ENCODE assay signal across 23 mouse cellular contexts in the genomic region with DNA sequence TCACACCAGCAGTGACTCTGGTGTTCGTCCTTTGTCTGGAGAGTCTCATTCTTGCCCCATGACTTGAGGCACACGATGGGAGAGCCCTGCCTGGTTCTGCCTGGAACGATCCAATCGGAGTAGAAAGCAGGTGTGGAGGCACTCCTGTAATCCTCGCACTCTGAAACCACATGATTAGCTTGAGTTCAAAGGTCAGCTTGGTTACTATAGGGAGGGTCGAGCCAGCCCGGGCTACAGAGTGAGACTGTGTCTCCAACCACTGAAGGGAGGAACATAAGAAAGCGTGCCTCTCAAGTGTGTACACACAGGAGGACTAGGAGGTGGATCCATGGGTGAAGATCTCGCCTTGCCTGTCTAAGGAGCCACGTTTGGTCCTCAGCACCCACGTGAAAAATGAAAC.
DNase-seq lines count a peak whose midpoint lies in the region; ATAC-seq and TF ChIP-seq lines count a peak whose summit lies in the region.
"Had no signal": no experiment of that assay in that cellular context is flagged by ENCODE, and none has a peak within 500 bp of the region (broad histone marks: within the 10 kb centered on the region; RNA-seq: fewer than 3 reads in every experiment).

No protein-coding gene starts in this region.

- peaks cover 14% of the 10 kb centered on the region for H3K4me1 ChIP-seq in forebrain, embryonic 13.5 days
- peaks cover 8% of the 10 kb centered on the region for H3K4me1 ChIP-seq in forebrain, embryonic 11.5 days (replicated peaks; ENCODE audit: control insufficient read depth, insufficient read depth, low read length)
- H3K4me1 ChIP-seq in megakaryocyte, embryonic 14.5 days, result no peaks in the 10 kb centered on the region
- H3K4me1 ChIP-seq in testis, adult 2 months (ENCODE audit: control insufficient read depth, insufficient read depth, low read length), result peaks cover 9% of the 10 kb centered on the region
- H3K4me1 ChIP-seq: embryonic facial prominence, embryonic 13.5 days; hindbrain, embryonic 15.5 days had no signal

- no peak overlapping the region for H3K4me3 ChIP-seq in forebrain, embryonic 13.5 days
- H3K4me3 ChIP-seq in forebrain, embryonic 11.5 days (ENCODE audit: low read depth, low read length), result no peak overlapping the region
- H3K4me3 ChIP-seq in megakaryocyte, embryonic 14.5 days (replicated peaks), result peak overlapping the region; percentile 5
- H3K4me3 ChIP-seq in testis, adult 2 months (ENCODE audit: control insufficient read depth, low read depth, low read length), result peak overlapping the region; percentile 30; the same call in 1 of the 2 replicates
- H3K4me3 ChIP-seq: embryonic facial prominence, embryonic 13.5 days; erythroblast, embryonic 14.5 days; gastrocnemius, adult 2 months; hindbrain, embryonic 12.5 days; hindbrain, embryonic 15.5 days had no signal

- no peak for TF ChIP-seq POLR2A in testis, adult 2 months (IDR thresholded peaks at IDR 0.05; ENCODE audit: control insufficient read depth, low read depth, low read length)

- no peak overlapping the region for H3K4me2 ChIP-seq in forebrain, embryonic 13.5 days
- H3K4me2 ChIP-seq in forebrain, embryonic 11.5 days (ENCODE audit: low read depth, low read length, severe bottlenecking), result no peak overlapping the region
- H3K4me2 ChIP-seq: embryonic facial prominence, embryonic 13.5 days; heart, embryonic 11.5 days; hindbrain, embryonic 12.5 days; hindbrain, embryonic 15.5 days had no signal

- 0 out of 2 replicates have a peak, but pooled peaks have one; percentile 33 for ATAC-seq in forebrain, embryonic 13.5 days
- ATAC-seq in forebrain, embryonic 11.5 days (replicated peaks; ENCODE audit: low FRiP score), result no peak
- ATAC-seq in megakaryocyte, adult 5-6 weeks (ENCODE audit: poor library complexity, severe bottlenecking), result no peak
- ATAC-seq: forebrain, embryonic 14.5 days; forebrain, postnatal 0 days had no signal

- WGBS in forebrain, embryonic 13.5 days, result 78% methylated on average over 11 of the region's 11 CpGs
- WGBS in forebrain, embryonic 11.5 days, result 73% methylated on average over 11 of the region's 11 CpGs

- no peak for DNase-seq in forebrain, embryonic 11.5 days (ENCODE audit: low spot score)
- no peak for DNase-seq in testis, postnatal 14 days (ENCODE audit: low spot score)
- peak; percentile 4 for DNase-seq in yolk sac, embryonic 10.5 days (ENCODE audit: low spot score)
- DNase-seq in ovary, postnatal 14 days (ENCODE audit: low spot score), result no peak
- DNase-seq: adrenal gland, postnatal 10 days; adrenal gland, postnatal 36 days; cerebellum, adult 18-20 months; cerebellum, adult 9-10 months; cerebellum, postnatal 14 days; forebrain, postnatal 0 days; gastrocnemius, adult 2 months; gastrocnemius, postnatal 14 days; heart, adult 11 months had no signal

- H3K27ac ChIP-seq in forebrain, embryonic 13.5 days, result no peak overlapping the region
- H3K27ac ChIP-seq in forebrain, embryonic 11.5 days (ENCODE audit: low read depth, low read length), result no peak overlapping the region
- no peak overlapping the region for H3K27ac ChIP-seq in testis, adult 2 months (ENCODE audit: control insufficient read depth, insufficient read depth, low read depth, low read length)
- H3K27ac ChIP-seq: embryonic facial prominence, embryonic 13.5 days; gastrocnemius, adult 2 months; hindbrain, embryonic 12.5 days; hindbrain, embryonic 15.5 days had no signal

- no peak overlapping the region for H3K9ac ChIP-seq in forebrain, embryonic 13.5 days
- no peak overlapping the region for H3K9ac ChIP-seq in forebrain, embryonic 11.5 days (ENCODE audit: low read length)
- H3K9ac ChIP-seq: embryonic facial prominence, embryonic 13.5 days; forebrain, postnatal 0 days; hindbrain, embryonic 12.5 days; hindbrain, embryonic 15.5 days had no signal

- H3K9me3 ChIP-seq in forebrain, embryonic 13.5 days (replicated peaks), result no peaks in the 10 kb centered on the region
- H3K9me3 ChIP-seq in forebrain, embryonic 11.5 days (ENCODE audit: control insufficient read depth, low read length), result no peaks in the 10 kb centered on the region
- H3K9me3 ChIP-seq in megakaryocyte, embryonic 14.5 days, result peaks cover 84% of the 10 kb centered on the region
- H3K9me3 ChIP-seq: embryonic facial prominence, embryonic 13.5 days; hindbrain, embryonic 12.5 days; hindbrain, embryonic 15.5 days had no signal

- H3K36me3 ChIP-seq in forebrain, embryonic 13.5 days (ENCODE audit: poor library complexity, severe bottlenecking), result no peaks in the 10 kb centered on the region
- no peaks in the 10 kb centered on the region for H3K36me3 ChIP-seq in forebrain, embryonic 11.5 days (ENCODE audit: control insufficient read depth, insufficient read depth, low read length)
- no peaks in the 10 kb centered on the region for H3K36me3 ChIP-seq in megakaryocyte, embryonic 14.5 days (replicated peaks; ENCODE audit: low read length)
- no peaks in the 10 kb centered on the region for H3K36me3 ChIP-seq in testis, adult 2 months (ENCODE audit: control insufficient read depth, insufficient read depth, low read length)
- H3K36me3 ChIP-seq: embryonic facial prominence, embryonic 13.5 days; hindbrain, embryonic 12.5 days; hindbrain, embryonic 15.5 days had no signal

- no peak for TF ChIP-seq CTCF in testis, adult 2 months (IDR thresholded peaks at IDR 0.05; ENCODE audit: control insufficient read depth, insufficient read depth, insufficient replicate concordance, low read depth, low read length)

- H3K27me3 ChIP-seq in forebrain, embryonic 13.5 days, result no peaks in the 10 kb centered on the region
- no peaks in the 10 kb centered on the region for H3K27me3 ChIP-seq in forebrain, embryonic 11.5 days (ENCODE audit: control insufficient read depth, insufficient read depth, low read length)
- no peaks in the 10 kb centered on the region for H3K27me3 ChIP-seq in megakaryocyte, embryonic 14.5 days (replicated peaks)
- no peaks in the 10 kb centered on the region for H3K27me3 ChIP-seq in testis, adult 2 months (ENCODE audit: control insufficient read depth, insufficient read depth, low read length)
- H3K27me3 ChIP-seq: embryonic facial prominence, embryonic 13.5 days; hindbrain, embryonic 12.5 days; hindbrain, embryonic 15.5 days had no signal

Comparison
In these comparisons a context has a peak if more than half of its experiments do, and no peak if none do; other contexts are left out.
1. H3K4me3 ChIP-seq: peak in megakaryocyte, embryonic 14.5 days (single experiment) and testis, adult 2 months (single experiment); none in forebrain, embryonic 13.5 days (single experiment) and forebrain, embryonic 11.5 days (single experiment).